Mouse (Mus musculus) forebrain, embryonic 11.5 days (tissue): Measurements from ENCODE around the gene Spata2l. TPM values are rescaled to one million over a fixed set of nuclear protein-coding genes. Genes with fewer than 3 reads are reported as not detected.
"Not testable (repeated sequence)": the region's sequence is repeated elsewhere in the genome, so short reads cannot be mapped to it uniquely, and the experiment has no call there.

Experiments used
- ATAC-seq: fragments of 200-750 bp; cut with Nextera tagmentation; replicated peaks from 2 replicates; pipeline ENCODE4 v1.8.0; 2017; ENCODE audit warnings: moderate TSS enrichment; ENCODE audit not compliant: low FRiP score
- DNase-seq: peaks from one replicate; pipeline ENCODE4 v3.0.0-alpha.2; 2017; ENCODE audit warnings: low spot score
- H3K27ac ChIP-seq: fragments of 300-500 bp; sonication (generic); 2 replicates; pipeline ENCODE4 v1.5.1; 2014; ENCODE audit warnings: low read depth, low read length
- H3K27me3 ChIP-seq: fragments of 300-500 bp; sonication (generic); 2 replicates; pipeline ENCODE4 v1.6.1; 2014; ENCODE audit warnings: mild to moderate bottlenecking, low read length, mixed read lengths; ENCODE audit not compliant: control insufficient read depth, insufficient read depth
- H3K36me3 ChIP-seq: fragments of 300-500 bp; sonication (generic); 2 replicates; pipeline ENCODE4 v1.6.1; 2014; ENCODE audit warnings: mild to moderate bottlenecking, low read length, moderate library complexity, mixed read lengths; ENCODE audit not compliant: control insufficient read depth, insufficient read depth
- H3K4me1 ChIP-seq: fragments of 300-500 bp; sonication (generic); replicated peaks from 2 replicates; pipeline ENCODE4 v1.6.1; 2014; ENCODE audit warnings: low read length, mixed read lengths; ENCODE audit not compliant: control insufficient read depth, insufficient read depth
- H3K4me2 ChIP-seq: fragments of 300-500 bp; sonication (generic); 2 replicates; pipeline ENCODE4 v1.6.1; 2014; ENCODE audit warnings: low read depth, mild to moderate bottlenecking, low read length, moderate library complexity, mixed read lengths; ENCODE audit not compliant: severe bottlenecking
- H3K4me3 ChIP-seq: fragments of 300-500 bp; sonication (generic); 2 replicates; pipeline ENCODE4 v1.5.1; 2014; ENCODE audit warnings: low read depth, low read length
- H3K9ac ChIP-seq: fragments of 300-500 bp; sonication (generic); 2 replicates; pipeline ENCODE4 v1.6.1; 2014; ENCODE audit warnings: low read length
- H3K9me3 ChIP-seq: fragments of 300-500 bp; sonication (generic); 2 replicates; pipeline ENCODE4 v1.6.1; 2016; ENCODE audit warnings: low read length, mixed read lengths; ENCODE audit not compliant: control insufficient read depth
- WGBS: fragments of 180-500 bp; shearing (Covaris S2); extraction: QIAGEN DNeasy Blood & Tissue Kit; methylation state at CpG from one replicate; pipeline ENCODE4 v1.1.7; 2014; 5-methylcytosine and 5-hydroxymethylcytosine counted together
- polyA plus RNA-seq: library from polyadenylated mRNA; unstranded; fragments of >200 nt; fragmentation: Nextera tagmentation; extraction: Ambion mirVana; gene quantifications from 2 replicates; pipeline ENCODE4 v1.2.1, GENCODE M21; 2014

Gene Spata2l
- polyA plus RNA-seq, 1 experiment from 2014 or later = 1.8 TPM

DNA sequence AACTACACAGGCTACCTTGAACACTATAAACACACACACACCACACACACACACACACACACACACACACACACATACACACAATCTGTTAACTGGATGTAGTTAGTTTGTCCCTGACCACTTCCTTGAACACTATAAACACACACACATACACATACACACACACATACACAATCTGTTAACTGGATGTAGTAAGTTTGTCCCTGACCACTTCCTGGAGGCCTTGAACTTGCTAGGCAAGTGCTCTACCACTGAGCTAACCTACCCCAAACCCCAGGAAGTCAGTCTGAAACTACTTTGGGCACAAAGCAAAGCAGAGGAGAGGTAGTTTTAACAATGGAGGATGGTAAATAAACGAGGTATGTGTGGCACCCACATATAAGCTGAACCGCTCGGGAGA, 32.5 kb downstream of the Spata2l start:
- Histone ChIP-seq H3K4me2 (no peak overlapping the region), H3K4me1 (no peaks in the 10 kb centered on the region), H3K36me3 (no peaks in the 10 kb centered on the region; the same call in 1 of the 2 replicates), H3K27me3 (no peaks in the 10 kb centered on the region), H3K9me3 (no peaks in the 10 kb centered on the region), H3K4me3 (no peak overlapping the region), H3K9ac (no peak overlapping the region), H3K27ac (no peak overlapping the region)
- no peak for ATAC-seq
- DNase-seq = no peak
- 94% methylated on average over 3 of the region's 3 CpGs for WGBS

DNA sequence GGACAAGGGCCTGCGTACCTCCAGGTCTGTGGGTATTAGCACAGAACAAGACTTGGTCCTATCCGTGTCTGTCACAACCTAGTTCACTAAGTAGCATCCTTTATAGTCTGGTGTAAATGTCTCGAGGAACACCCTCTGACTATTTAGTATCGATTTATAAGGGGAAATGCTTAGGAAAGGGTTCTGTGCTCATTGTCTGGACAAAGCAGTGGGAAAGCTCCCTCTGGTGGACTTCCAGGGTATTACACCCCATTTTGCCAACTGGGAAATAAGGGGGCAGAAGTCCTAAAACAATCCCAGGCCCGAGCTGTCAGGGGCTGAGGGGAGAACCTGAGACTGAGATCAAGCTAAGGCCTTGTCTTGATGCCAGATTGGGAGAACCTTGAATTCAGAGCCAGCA, 33.7 kb downstream of the Spata2l start:
- no peak overlapping the region for H3K4me2 ChIP-seq

DNA sequence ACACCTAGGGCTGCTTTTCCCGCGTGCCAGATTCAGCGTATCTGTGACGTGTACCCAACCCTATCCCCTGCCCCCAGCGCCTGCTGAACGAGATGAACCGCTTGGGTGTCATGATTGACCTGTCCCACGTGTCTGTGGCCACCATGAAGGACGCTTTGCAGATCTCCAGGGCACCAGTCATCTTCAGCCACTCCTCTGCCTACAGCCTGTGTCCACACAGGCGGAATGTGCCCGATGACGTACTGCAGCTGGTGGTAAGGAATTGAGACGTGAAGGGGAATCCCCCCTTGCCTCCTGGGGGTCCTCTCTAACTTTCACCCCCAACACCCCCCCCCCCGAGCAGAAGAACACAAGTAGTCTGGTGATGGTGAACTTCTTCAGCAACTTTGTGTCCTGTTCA, 36.2 kb downstream of the Spata2l start:
- H3K4me3 ChIP-seq = no peak overlapping the region
- WGBS = 77% methylated on average over 14 of the region's 14 CpGs
- H3K36me3 ChIP-seq = no peaks in the 10 kb centered on the region
- H3K4me1 ChIP-seq = no peaks in the 10 kb centered on the region
- no peak overlapping the region for H3K27ac ChIP-seq
- H3K9me3 ChIP-seq = no peaks in the 10 kb centered on the region
- H3K27me3 ChIP-seq = no peaks in the 10 kb centered on the region
- no peak for DNase-seq
- no peak for ATAC-seq
- no peak overlapping the region for H3K9ac ChIP-seq
- no peak overlapping the region for H3K4me2 ChIP-seq

More for the DNA sequence above, 33.7 kb downstream of the Spata2l start:
- H3K9me3 ChIP-seq = no peaks in the 10 kb centered on the region
- H3K27ac ChIP-seq = no peak overlapping the region
- no peaks in the 10 kb centered on the region for H3K4me1 ChIP-seq
- H3K27me3 ChIP-seq = no peaks in the 10 kb centered on the region
- H3K36me3 ChIP-seq = no peaks in the 10 kb centered on the region; the same call in 1 of the 2 replicates
- WGBS = 27% methylated on average over 5 of the region's 5 CpGs
- H3K4me3 ChIP-seq = no peak overlapping the region
- no peak overlapping the region for H3K9ac ChIP-seq
- peak; percentile 85 for DNase-seq
- no peak for ATAC-seq

DNA sequence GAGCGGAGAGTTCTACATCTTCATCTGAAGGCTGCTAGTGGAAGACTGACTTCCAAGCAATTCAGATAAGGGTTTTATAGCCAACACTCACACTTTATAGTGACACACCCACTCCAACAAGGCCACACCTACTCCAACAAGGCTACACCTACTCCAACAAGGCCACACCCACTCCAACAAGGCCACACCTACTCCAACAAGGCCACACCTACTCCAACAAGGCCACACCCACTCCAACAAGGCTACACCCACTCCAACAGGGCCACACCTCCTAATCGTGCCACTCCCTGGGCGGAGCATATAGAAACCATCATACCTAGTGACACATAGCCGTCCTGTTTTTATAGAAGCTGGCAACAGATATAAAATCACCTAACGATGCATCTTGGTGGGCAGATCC, 39.0 kb downstream of the Spata2l start:
- not testable (repeated sequence) for H3K27ac ChIP-seq, H3K9ac ChIP-seq, H3K4me2 ChIP-seq, H3K27me3 ChIP-seq, H3K9me3 ChIP-seq, H3K4me3 ChIP-seq, H3K36me3 ChIP-seq, H3K4me1 ChIP-seq, DNase-seq, ATAC-seq
- WGBS = 80% methylated on average over 5 of the region's 5 CpGs

DNA sequence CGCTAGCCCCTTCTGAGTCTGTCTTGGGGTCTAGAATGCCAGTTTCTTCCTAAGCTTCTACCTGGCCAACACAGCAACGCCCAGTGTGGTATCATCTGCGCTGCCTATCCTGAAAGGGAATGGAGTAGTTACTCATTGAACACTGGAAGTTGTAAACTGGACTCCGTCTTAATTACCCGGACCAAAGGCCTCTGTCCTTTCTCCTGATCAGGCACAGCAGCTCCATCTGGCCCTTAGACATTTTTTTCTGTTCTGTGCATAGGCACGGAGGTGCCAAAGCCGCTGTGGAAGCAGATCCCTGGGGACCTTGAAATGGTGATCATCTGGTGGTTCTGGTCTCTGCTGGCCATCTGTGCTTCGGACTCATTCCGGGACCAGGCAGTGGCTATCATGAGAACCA, 42.3 kb downstream of the Spata2l start:
- Histone ChIP-seq H3K4me1 (no peaks in the 10 kb centered on the region), H3K9me3 (no peaks in the 10 kb centered on the region), H3K36me3 (no peaks in the 10 kb centered on the region), H3K4me2 (no peak overlapping the region), H3K27ac (no peak overlapping the region), H3K4me3 (no peak overlapping the region), H3K9ac (no peak overlapping the region), H3K27me3 (no peaks in the 10 kb centered on the region)
- ATAC-seq = no peak
- WGBS = 93% methylated on average over 9 of the region's 9 CpGs
- no peak for DNase-seq

DNA sequence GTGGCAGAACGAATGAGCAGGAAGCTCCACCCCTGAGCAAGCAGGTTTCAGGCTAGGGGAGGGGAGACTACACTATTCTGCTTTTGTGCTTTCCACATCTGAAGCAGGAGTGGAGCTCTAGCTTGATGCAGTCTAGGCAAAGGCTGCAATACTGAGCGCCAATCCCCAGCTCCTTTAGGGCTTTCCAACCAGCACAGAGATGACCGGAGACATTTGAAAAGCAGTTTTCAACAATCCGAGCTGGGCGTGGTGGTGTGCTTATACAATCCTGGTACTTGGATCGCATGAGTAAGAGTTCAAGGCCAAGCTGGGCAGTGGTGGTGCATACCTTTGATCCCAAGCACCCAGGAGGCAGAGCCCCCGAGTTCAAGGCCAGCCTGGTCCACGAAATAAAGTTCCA, 44.1 kb downstream of the Spata2l start:
- no peaks in the 10 kb centered on the region for H3K4me1 ChIP-seq
- whole genome bisulfite sequencing = 69% methylated on average over 7 of the region's 8 CpGs

DNA sequence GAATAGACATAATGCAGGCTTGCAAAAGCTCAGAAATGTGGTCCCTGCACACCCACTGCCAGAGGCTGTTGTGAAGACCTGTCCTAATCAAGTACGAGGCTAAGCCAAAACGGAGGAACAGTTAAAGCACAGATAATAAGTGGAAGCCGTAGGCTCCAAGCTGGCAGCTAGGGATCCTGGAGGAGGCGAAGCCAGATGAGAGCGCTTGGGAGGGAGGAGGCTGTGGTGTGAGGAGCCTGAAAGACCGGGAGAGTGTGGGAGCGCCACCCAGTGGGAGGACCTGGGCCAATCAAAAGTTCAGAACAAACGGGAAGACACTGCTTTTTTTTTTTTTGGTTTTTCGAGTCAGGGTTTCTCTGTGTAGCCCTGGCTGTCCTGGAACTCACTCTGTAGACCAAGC, 45.4 kb downstream of the Spata2l start:
- no peaks in the 10 kb centered on the region for H3K36me3 ChIP-seq
- no peaks in the 10 kb centered on the region for H3K9me3 ChIP-seq
- H3K27me3 ChIP-seq = no peaks in the 10 kb centered on the region
- ATAC-seq (no peak), DNase-seq (peak; percentile 87)
- no peaks in the 10 kb centered on the region for H3K4me1 ChIP-seq
- H3K27ac ChIP-seq = no peak overlapping the region
- H3K4me3 ChIP-seq = no peak overlapping the region
- WGBS = 1% methylated on average over 9 of the region's 9 CpGs
- no peak overlapping the region for H3K9ac ChIP-seq
- H3K4me2 ChIP-seq = peak overlapping the region; percentile 26; the same call in 1 of the 2 replicates

More for the DNA sequence above, 44.1 kb downstream of the Spata2l start:
- H3K36me3 ChIP-seq = no peaks in the 10 kb centered on the region
- no peaks in the 10 kb centered on the region for H3K27me3 ChIP-seq
- DNase-seq (no peak), ATAC-seq (no peak)
- no peak overlapping the region for H3K9ac ChIP-seq
- no peaks in the 10 kb centered on the region for H3K9me3 ChIP-seq
- no peak overlapping the region for H3K27ac ChIP-seq
- H3K4me3 ChIP-seq = no peak overlapping the region
- no peak overlapping the region for H3K4me2 ChIP-seq

DNA sequence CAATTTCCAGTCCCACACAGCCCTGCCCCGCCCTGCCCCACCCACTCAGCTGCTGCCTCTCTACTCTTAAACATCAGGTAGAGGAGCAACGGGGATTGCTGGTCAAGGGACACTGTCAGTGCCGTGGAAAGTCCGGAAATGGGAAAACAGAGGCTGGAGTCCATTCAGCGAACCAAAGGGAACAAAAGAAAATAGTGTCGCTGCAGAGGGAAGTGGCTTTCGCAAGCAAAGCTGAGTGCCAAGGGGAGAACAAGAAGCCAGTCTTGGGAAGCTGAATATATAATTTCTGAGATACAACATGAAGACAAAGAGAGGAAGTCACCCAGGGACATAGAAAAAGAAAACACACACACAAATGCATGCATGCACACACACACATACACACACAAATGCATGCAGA, 47.2 kb downstream of the Spata2l start:
- Histone ChIP-seq H3K9me3 (no peaks in the 10 kb centered on the region), H3K27me3 (no peaks in the 10 kb centered on the region), H3K27ac (no peak overlapping the region), H3K4me1 (0 out of 2 replicates have a peak, but pooled peaks cover 2% of the 10 kb centered on the region), H3K4me3 (no peak overlapping the region), H3K9ac (no peak overlapping the region), H3K4me2 (no peak overlapping the region), H3K36me3 (no peaks in the 10 kb centered on the region)
- DNase-seq (no peak), ATAC-seq (no peak)
- WGBS = 85% methylated on average over 7 of the region's 7 CpGs

DNA sequence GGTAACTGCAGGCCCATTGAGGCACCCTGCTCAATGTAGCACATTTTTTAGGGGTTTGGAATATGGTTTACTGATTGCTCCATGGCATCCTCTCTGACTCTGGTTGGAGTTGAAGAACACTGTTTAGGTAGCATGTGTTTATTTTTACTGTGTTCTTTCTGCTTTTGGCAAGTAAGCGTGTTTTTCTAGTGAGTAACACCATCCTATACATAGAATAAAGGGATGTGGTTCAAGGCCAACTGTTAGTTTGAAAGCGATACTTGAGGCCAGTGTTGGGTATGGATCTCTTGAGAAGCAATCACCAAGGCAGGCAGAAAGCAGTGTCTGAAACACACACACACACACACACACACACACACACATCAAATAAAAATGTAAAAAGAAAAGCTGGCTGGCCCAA, 48.0 kb downstream of the Spata2l start:
- Histone ChIP-seq H3K4me3 (no peak overlapping the region), H3K4me2 (no peak overlapping the region), H3K9me3 (no peaks in the 10 kb centered on the region), H3K9ac (no peak overlapping the region), H3K36me3 (no peaks in the 10 kb centered on the region), H3K4me1 (0 out of 2 replicates have a peak, but pooled peaks cover 2% of the 10 kb centered on the region), H3K27me3 (no peaks in the 10 kb centered on the region), H3K27ac (no peak overlapping the region)
- DNase-seq (no peak), ATAC-seq (no peak)
- 88% methylated on average over 2 of the region's 2 CpGs for WGBS
